Mouse (Mus musculus): ENCODE measurements at regions not wholly inside any gene's neighbourhood (a gene's known extent, or its start where the extent isn't known, plus 50 kb on each side); places are given as distances from the start of the nearest gene placed in this dataset.

- no peak for TF ChIP-seq POLR2A (IDR thresholded peaks at IDR 0.05; ENCODE audit: insufficient read length, low read depth)
- TF ChIP-seq REST (IDR thresholded peaks at IDR 0.05; ENCODE audit: insufficient read depth, insufficient read length): no peak
- TF ChIP-seq POLR2AphosphoS2 (IDR thresholded peaks at IDR 0.05; ENCODE audit: insufficient read length, low read depth): no peak
- TF ChIP-seq TCF12 (IDR thresholded peaks at IDR 0.05; ENCODE audit: insufficient read depth, poor library complexity, severe bottlenecking): no peak
- TF ChIP-seq USF1 (IDR thresholded peaks at IDR 0.05; ENCODE audit: low read depth): no peak
- no peak for TF ChIP-seq MAX (IDR thresholded peaks at IDR 0.05; ENCODE audit: low read depth)
- TF ChIP-seq CEBPB (IDR thresholded peaks at IDR 0.05; ENCODE audit: insufficient read depth, poor library complexity, severe bottlenecking): no peak
Observed at GRCm38 (mm10) chr19:36189662-36190061, 69.8 kb upstream of the Ankrd1 start.
